Mouse (Mus musculus) liver, embryonic 14.5 days (tissue): ENCODE results near the gene Ccdc28b. TPM values are rescaled to one million over a fixed set of nuclear protein-coding genes. Genes with fewer than 3 reads are reported as not detected.

Source experiments
- ATAC-seq: fragments of 200-750 bp; cut with Nextera tagmentation; 2 replicates; pipeline ENCODE4 v1.8.0; 2017; ENCODE audit warnings: moderate number of reproducible peaks, mild to moderate bottlenecking, moderate library complexity; ENCODE audit not compliant: insufficient read depth
- DNase-seq, 3 experiments: peaks; one replicate each; pipeline ENCODE4 v3.0.0-alpha.2; 2012 to 2013; ENCODE audit warnings: low read depth in 3 of 3, low spot score in 3 of 3
- H3K27ac ChIP-seq: fragments of 300-500 bp; sonication (generic); 2 replicates; pipeline ENCODE4 v1.5.1; 2014; ENCODE audit warnings: moderate library complexity, mild to moderate bottlenecking, control low read depth, inconsistent platforms
- H3K27me3 ChIP-seq: fragments of 300-500 bp; sonication (generic); 2 replicates; pipeline ENCODE4 v1.6.1; 2014; ENCODE audit warnings: mild to moderate bottlenecking, low read length, moderate library complexity; ENCODE audit not compliant: control insufficient read depth, insufficient read depth
- H3K36me3 ChIP-seq: fragments of 300-500 bp; sonication (generic); replicated peaks from 2 replicates; pipeline ENCODE4 v1.6.1; 2014; ENCODE audit warnings: low read depth; ENCODE audit not compliant: control insufficient read depth, insufficient read depth
- H3K4me1 ChIP-seq, 2 experiments: fragments of 200-500 bp in 1 of 2; fragments of 300-500 bp in 1 of 2; sonication (generic) in 1 of 2; replicated peaks; 2 replicates each; pipeline ENCODE4 v1.6.1; 2012 to 2014; ENCODE audit warnings: antibody characterized with exemption in 1 of 2, inconsistent platforms in 1 of 2, low read length in 1 of 2; ENCODE audit not compliant: control insufficient read depth in 2 of 2, insufficient read depth in 2 of 2
- H3K4me2 ChIP-seq: fragments of 300-500 bp; sonication (generic); 2 replicates; pipeline ENCODE4 v1.6.1; 2014; ENCODE audit warnings: low read depth, mild to moderate bottlenecking, control low read depth, moderate library complexity
- H3K4me3 ChIP-seq, 2 experiments: fragments of 200-500 bp in 1 of 2; fragments of 300-500 bp in 1 of 2; sonication (generic) in 1 of 2; 2 replicates each; pipeline ENCODE4 v1.5.1; 2012 to 2014; ENCODE audit warnings: low read depth in 2 of 2, low read length in 2 of 2, mild to moderate bottlenecking in 2 of 2, control low read depth in 1 of 2, inconsistent platforms in 1 of 2, moderate library complexity in 1 of 2; ENCODE audit not compliant: insufficient read depth in 1 of 2
- H3K9ac ChIP-seq: fragments of 300-500 bp; sonication (generic); replicated peaks from 2 replicates; pipeline ENCODE4 v1.6.1; 2014; ENCODE audit warnings: mild to moderate bottlenecking, control low read depth, moderate library complexity
- H3K9me3 ChIP-seq: fragments of 300-500 bp; sonication (generic); 2 replicates; pipeline ENCODE4 v1.6.1; 2016; ENCODE audit warnings: low read length, mixed read lengths; ENCODE audit not compliant: control insufficient read depth
- CTCF ChIP-seq: IDR thresholded peaks from 2 replicates; pipeline ENCODE4 v1.5.1; 2016; ENCODE audit warnings: antibody characterized with exemption, low read depth, control low read depth
- EP300 ChIP-seq: IDR thresholded peaks from 2 replicates; pipeline ENCODE4 v1.6.1; 2016; ENCODE audit warnings: antibody characterized with exemption, low read depth
- WGBS: fragments of 180-500 bp; shearing (Covaris S2); extraction: QIAGEN DNeasy Blood & Tissue Kit; methylation state at CpG from one replicate; pipeline ENCODE4 v1.1.7; 2014; ENCODE audit not compliant: insufficient replicate concordance; 5-methylcytosine and 5-hydroxymethylcytosine counted together
- polyA plus RNA-seq, 2 experiments: library from polyadenylated mRNA; depleted of rRNA in 1 of 2; stranded (reverse) in 1 of 2; unstranded in 1 of 2; fragments of >200 nt; fragmentation: Nextera tagmentation in 1 of 2; extraction: Ambion mirVana in 1 of 2; gene quantifications; 2 replicates each; pipeline versions ENCODE4 v1.2.1 to v1.2.3; 2012 to 2014

Ccdc28b gene
- polyA plus RNA-seq, 2 experiments, result 11.0 to 12.0 TPM

GRCm38 (mm10) chr4:129580347-129580746 is 43.4 kb downstream of the Ccdc28b start:
- H3K9me3 ChIP-seq, result no peaks in the 10 kb centered on the region
- ATAC-seq (no peak), DNase-seq (no peak)
- H3K4me1 ChIP-seq, result peaks cover 0 to 9% of the 10 kb centered on the region in 2 experiments; a peak in 3 of 4 replicates
- no peaks in the 10 kb centered on the region for H3K27me3 ChIP-seq
- H3K27ac ChIP-seq, result no peak overlapping the region
- 54% methylated on average over 7 of the region's 7 CpGs for WGBS
- no peak overlapping the region for H3K4me2 ChIP-seq
- H3K36me3 ChIP-seq, result no peaks in the 10 kb centered on the region
- no peak overlapping the region for H3K9ac ChIP-seq
- TF ChIP-seq CTCF (no peak), EP300 (no peak)
- no peak overlapping the region for H3K4me3 ChIP-seq

- H3K4me2 ChIP-seq, result no peak within 1 kb of the TSS
- H3K9ac ChIP-seq, result no peak within 1 kb of the TSS
- H3K4me3 ChIP-seq, result peak within 1 kb of the TSS in 1 of 2 experiments; percentile 5; a peak in 1 of 4 replicates
- TF ChIP-seq EP300 (no peak), CTCF (no peak)
- 0 out of 2 replicates have a peak, but pooled peaks have one; percentile 27 for ATAC-seq
- no peaks in the 10 kb centered on the region for H3K36me3 ChIP-seq
- peaks cover 0 to 4% of the 10 kb centered on the region in 2 experiments; a peak in 2 of 4 replicates for H3K4me1 ChIP-seq
- no peaks in the 10 kb centered on the region for H3K9me3 ChIP-seq
- WGBS, result 49% methylated on average over 5 of the region's 5 CpGs
- no peak within 1 kb of the TSS for H3K27ac ChIP-seq
- DNase-seq, result no peak
- H3K27me3 ChIP-seq, result no peaks in the 10 kb centered on the region
Observed at GRCm38 (mm10) chr4:129578466-129578865, 45.3 kb downstream of the Ccdc28b start, which contains the start of gene Fam167b. Fam167b (minus strand) TSS chr4:129578549.

GRCm38 (mm10) chr4:129577688-129578087 is 46.1 kb downstream of the Ccdc28b start:
- H3K36me3 ChIP-seq, result no peaks in the 10 kb centered on the region
- H3K27ac ChIP-seq, result no peak overlapping the region
- H3K27me3 ChIP-seq, result no peaks in the 10 kb centered on the region
- no peak overlapping the region for H3K4me2 ChIP-seq
- no peak overlapping the region for H3K9ac ChIP-seq
- ATAC-seq (no peak), DNase-seq (no peak)
- no peaks in the 10 kb centered on the region for H3K9me3 ChIP-seq
- H3K4me3 ChIP-seq, result no peak overlapping the region
- 69% methylated on average over 7 of the region's 7 CpGs for WGBS
- peaks cover 0 to 4% of the 10 kb centered on the region in 2 experiments; a peak in 2 of 4 replicates for H3K4me1 ChIP-seq
- TF ChIP-seq CTCF (no peak), EP300 (no peak)

GRCm38 (mm10) chr4:129576863-129577491 is 46.8 kb downstream of the Ccdc28b start:
- no peak for DNase-seq
- peak overlapping the region in 1 of 2 experiments; percentile 5; a peak in 1 of 4 replicates for H3K4me3 ChIP-seq
- H3K9me3 ChIP-seq, result no peaks in the 10 kb centered on the region
- H3K27me3 ChIP-seq, result no peaks in the 10 kb centered on the region
- H3K4me2 ChIP-seq, result no peak overlapping the region
- no peak overlapping the region for H3K9ac ChIP-seq
- ATAC-seq, result no peak
- H3K4me1 ChIP-seq, result peaks cover 0 to 4% of the 10 kb centered on the region in 2 experiments; a peak in 2 of 4 replicates
- no peak overlapping the region for H3K27ac ChIP-seq
- TF ChIP-seq EP300 (no peak), CTCF (peak; percentile 82)
- H3K36me3 ChIP-seq, result no peaks in the 10 kb centered on the region
- 32% methylated on average over 21 of the region's 21 CpGs for WGBS

- H3K36me3 ChIP-seq, result no peaks in the 10 kb centered on the region
- H3K4me2 ChIP-seq, result peak overlapping the region; percentile 18; the same call in 1 of the 2 replicates
- 18% methylated on average over 7 of the region's 8 CpGs for WGBS
- no peaks in the 10 kb centered on the region for H3K9me3 ChIP-seq
- no peak for ATAC-seq
- H3K9ac ChIP-seq, result no peak overlapping the region
- peaks cover 0 to 4% of the 10 kb centered on the region in 2 experiments; a peak in 2 of 4 replicates for H3K4me1 ChIP-seq
- no peak for DNase-seq
- H3K27me3 ChIP-seq, result no peaks in the 10 kb centered on the region
- TF ChIP-seq CTCF (no peak), EP300 (no peak)
- no peak overlapping the region for H3K4me3 ChIP-seq
- no peak overlapping the region for H3K27ac ChIP-seq
Observed at GRCm38 (mm10) chr4:129575171-129575844, 48.4 kb downstream of the Ccdc28b start.
